Mouse (Mus musculus): ENCODE data around the gene Lrriq1.

DNA sequence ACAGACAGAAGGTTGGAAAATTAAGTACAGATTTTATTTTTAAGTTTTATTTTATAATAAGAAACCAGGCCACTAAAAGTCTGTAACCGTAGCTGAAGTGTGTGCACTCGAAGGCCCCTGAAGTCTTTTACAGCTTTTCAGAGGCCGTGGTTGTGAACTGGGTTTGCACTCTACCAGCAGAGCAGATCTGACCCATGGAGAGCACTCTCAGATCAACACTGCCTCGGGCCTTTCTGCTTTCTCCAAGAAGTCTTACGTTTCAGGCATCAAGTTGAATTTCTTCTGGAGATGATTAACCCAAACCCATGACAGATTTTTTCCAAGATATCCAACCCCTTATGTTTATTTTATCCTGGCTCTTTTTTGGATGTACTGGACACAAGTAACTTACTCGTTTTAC lies 121.5 kb downstream of the Lrriq1 start:
- TF ChIP-seq CTCF (IDR thresholded peaks at IDR 0.05; ENCODE audit: borderline replicate concordance, extremely low read depth, insufficient read depth, insufficient read length) (no peak), POLR2A (IDR thresholded peaks at IDR 0.05; ENCODE audit: borderline replicate concordance, extremely low read depth, insufficient read depth, insufficient read length, poor library complexity, severe bottlenecking) (no peak)
